Comparison of ENCODE assay signal across 24 mouse cellular contexts in the genomic region with DNA sequence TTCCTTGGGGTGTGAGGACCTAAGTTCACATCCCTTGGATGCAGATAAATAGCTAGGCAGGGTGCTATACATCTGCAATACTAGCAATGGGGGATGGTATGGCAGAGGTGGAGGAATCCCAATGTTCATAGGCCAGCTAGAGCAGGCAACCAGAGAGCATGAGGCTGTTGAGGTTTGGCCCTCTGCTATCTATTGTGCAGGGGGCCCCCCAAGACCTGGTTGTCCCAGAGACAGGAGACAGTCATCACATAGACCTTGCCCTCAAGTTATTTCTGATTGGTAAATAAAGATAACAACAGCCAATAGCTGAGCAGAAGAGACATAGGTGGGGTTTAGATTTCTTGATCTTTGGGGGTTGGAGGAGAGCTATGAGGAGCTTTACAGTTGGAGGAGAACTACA.
"Had no signal": no experiment of that assay in that cellular context is flagged by ENCODE, and none has a peak within 500 bp of the region (broad histone marks: within the 10 kb centered on the region; RNA-seq: fewer than 3 reads in every experiment).

No protein-coding gene starts in this region.

- ATAC-seq: hindbrain, postnatal 0 days; liver, embryonic 12.5 days had no signal

- H3K4me1 ChIP-seq: heart, embryonic 15.5 days; hindbrain, embryonic 13.5 days; kidney, embryonic 15.5 days; limb, embryonic 15.5 days; liver, embryonic 12.5 days had no signal

- H3K9me3 ChIP-seq: heart, embryonic 13.5 days; heart, embryonic 15.5 days; hindbrain, embryonic 13.5 days; hindbrain, embryonic 15.5 days; kidney, embryonic 15.5 days; limb, embryonic 13.5 days; limb, embryonic 15.5 days; liver, embryonic 12.5 days had no signal

- H3K4me2 ChIP-seq: heart, embryonic 11.5 days; heart, embryonic 13.5 days; heart, embryonic 15.5 days; hindbrain, embryonic 13.5 days; hindbrain, embryonic 15.5 days; kidney, embryonic 15.5 days; limb, embryonic 13.5 days; limb, embryonic 15.5 days; liver, embryonic 12.5 days had no signal

- H3K9ac ChIP-seq: heart, embryonic 13.5 days; heart, embryonic 15.5 days; hindbrain, embryonic 13.5 days; hindbrain, embryonic 15.5 days; kidney, embryonic 15.5 days; limb, embryonic 13.5 days; limb, embryonic 15.5 days; liver, embryonic 12.5 days had no signal

- H3K27me3 ChIP-seq: heart, embryonic 13.5 days; heart, embryonic 15.5 days; hindbrain, embryonic 13.5 days; hindbrain, embryonic 15.5 days; kidney, embryonic 15.5 days; limb, embryonic 13.5 days; limb, embryonic 15.5 days; liver, embryonic 12.5 days had no signal

- DNase-seq: gastrocnemius, postnatal 14 days; gastrocnemius, postnatal 36 days; heart, adult 11 months; heart, adult 2 months; heart, postnatal 14 days; heart, postnatal 36 days; kidney, adult 18-20 months; kidney, adult 9 months; kidney, postnatal 14 days; kidney, postnatal 36 days; layer of hippocampus, adult 9-11 months; layer of hippocampus, postnatal 36 days; left cerebral cortex, postnatal 4 days had no signal

- H3K36me3 ChIP-seq: heart, embryonic 15.5 days; hindbrain, embryonic 13.5 days; hindbrain, embryonic 15.5 days; limb, embryonic 13.5 days; limb, embryonic 15.5 days; liver, embryonic 12.5 days had no signal

- H3K27ac ChIP-seq: heart, adult 2 months; heart, embryonic 13.5 days; heart, embryonic 15.5 days; hindbrain, embryonic 13.5 days; hindbrain, embryonic 15.5 days; hindbrain, postnatal 0 days; kidney, embryonic 15.5 days; kidney, postnatal 0 days; limb, embryonic 13.5 days; limb, embryonic 15.5 days; liver, embryonic 12.5 days had no signal

- H3K4me3 ChIP-seq: heart, adult 2 months; heart, embryonic 13.5 days; heart, embryonic 15.5 days; hindbrain, embryonic 13.5 days; hindbrain, embryonic 15.5 days; kidney, embryonic 15.5 days; limb, embryonic 13.5 days; limb, embryonic 15.5 days; liver, embryonic 12.5 days had no signal
